Mouse (Mus musculus): Measurements from ENCODE around the gene Ccz1. TPM values are rescaled to one million over a fixed set of nuclear protein-coding genes. Genes with fewer than 3 reads are reported as not detected.
"Not testable (repeated sequence)": the region's sequence is repeated elsewhere in the genome, so short reads cannot be mapped to it uniquely, and the experiment has no call there.

Gene Ccz1
- total RNA-seq (2022) = 10 to 100 TPM; 39.1 to 44.3 (median 40.7) TPM

DNA sequence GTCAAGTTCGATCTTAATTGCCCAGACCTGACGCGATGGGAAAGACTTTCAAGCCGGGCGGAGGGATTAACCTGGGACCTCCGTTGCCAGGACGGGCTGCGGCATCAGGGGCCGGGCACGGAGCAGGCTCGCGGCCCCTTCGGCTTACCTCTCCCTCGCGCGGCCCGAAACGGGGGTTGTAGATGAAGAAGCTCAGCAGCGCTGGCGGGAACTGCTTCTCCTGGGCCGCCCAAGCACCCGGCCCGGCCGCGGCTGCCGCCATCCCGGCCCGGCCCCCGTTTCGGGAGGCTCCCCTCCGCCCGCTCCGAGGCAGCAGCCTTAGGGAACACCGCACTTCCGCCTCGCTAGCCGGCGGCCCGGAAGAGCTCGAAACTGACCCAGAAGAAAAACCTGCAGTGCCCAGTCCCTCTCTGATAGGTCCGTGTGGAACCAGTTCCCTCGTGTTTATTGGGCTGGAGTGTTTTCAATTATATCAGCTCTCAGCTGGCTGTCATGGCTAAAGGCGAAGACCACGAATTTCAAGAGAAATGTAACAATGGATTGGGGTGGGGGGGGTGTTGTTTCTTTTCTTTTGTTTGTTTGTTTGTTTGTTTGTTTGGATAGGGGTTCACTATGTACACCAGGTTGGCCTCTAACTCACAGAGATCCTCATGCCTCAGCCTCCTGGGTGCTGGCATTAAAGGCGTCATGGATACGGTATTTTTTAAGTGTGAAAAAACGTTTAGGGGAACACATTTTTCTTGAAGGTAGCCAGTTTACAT, at the start of gene Ccz1:
TSS of gene Ccz1 (minus strand) at position 327 of the 761 bp plus-strand sequence.
- peak; percentile 43 to 75 for DNase-seq (ENCODE audit: low spot score in 2 of 2)

DNA sequence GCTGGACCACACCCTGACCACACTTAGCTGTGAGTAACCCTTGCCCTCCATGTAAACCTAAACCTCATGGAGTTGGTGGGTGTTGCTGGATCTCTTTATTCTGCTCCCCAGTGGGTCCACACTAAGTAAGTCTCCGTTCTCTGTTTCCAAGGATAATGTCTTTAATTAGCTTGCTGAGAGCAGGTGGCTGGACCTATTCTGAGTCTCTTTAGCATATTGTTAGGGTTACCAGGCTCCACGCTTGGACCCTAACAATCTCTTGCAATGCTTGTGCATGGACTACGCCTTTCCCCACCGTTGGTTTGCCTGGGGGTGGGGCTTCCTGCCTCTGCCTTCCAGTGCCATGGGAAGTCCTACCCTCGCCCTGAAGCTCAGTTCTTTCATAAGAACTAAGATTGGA, 49.4 kb upstream of the Ccz1 start:
- DNase-seq (ENCODE audit: low spot score in 2 of 2) = no peak

DNA sequence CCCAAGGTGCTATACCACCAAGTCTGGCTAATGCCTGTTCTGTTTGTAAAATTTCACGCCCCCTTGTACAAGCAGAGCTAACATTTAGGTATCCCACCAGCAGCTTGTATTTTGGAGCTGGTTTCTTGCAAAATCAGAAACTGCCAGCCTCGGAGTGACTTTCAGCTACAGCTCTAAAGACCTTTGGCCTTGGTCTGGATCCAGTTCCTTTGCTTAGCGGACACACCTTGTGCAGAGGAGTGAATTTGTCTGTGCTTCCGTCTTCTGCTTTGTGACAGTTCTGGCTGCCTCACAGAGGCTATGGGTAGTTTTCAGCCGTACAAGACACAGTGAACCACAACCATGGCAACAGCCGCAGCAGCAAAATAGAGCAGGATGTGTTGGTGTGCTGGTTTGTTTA, 39.7 kb upstream of the Ccz1 start:
- no peak for DNase-seq (ENCODE audit: low spot score in 2 of 2)

DNA sequence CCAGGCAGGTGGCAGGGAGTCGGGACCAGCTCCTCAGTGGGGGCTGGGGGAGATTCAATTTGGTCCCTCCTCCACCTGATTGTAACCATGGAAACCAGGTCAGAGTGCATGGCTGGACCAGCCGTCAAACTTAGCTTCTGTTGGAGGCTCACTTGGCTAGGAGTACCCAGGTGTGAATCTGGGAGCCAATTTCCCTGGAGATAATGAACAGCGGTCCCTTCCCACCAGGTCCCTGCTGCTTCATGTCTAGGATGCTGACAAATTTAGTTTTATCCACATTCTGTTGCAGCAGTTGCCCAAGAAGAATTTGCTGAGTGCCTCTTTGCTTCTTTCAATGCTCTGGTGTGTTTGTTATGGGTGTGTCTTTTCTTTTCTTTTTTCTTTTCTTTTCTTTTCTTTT, 38.8 kb upstream of the Ccz1 start:
- DNase-seq (ENCODE audit: low spot score in 2 of 2) = no peak

DNA sequence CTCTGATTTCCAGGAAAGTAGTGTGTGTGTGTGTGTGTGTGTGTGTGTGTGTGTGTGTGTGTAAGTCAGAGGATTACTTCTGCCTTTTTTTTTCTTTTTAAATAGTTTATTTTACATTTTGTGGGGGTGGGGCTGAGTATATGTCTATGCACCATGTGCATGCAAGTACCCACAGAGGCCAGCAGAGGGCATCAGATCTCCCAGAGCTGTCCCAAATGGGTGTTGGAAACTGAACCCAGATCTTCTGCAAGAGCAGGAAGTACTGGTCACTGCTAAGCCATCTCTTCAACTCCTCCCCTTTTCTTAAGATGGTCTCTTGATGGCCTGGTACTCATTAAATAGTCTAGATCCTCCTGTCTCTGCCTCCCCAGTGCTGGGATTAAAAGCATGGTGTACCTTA, 36.6 kb upstream of the Ccz1 start:
- DNase-seq (ENCODE audit: low spot score in 2 of 2) = no peak

DNA sequence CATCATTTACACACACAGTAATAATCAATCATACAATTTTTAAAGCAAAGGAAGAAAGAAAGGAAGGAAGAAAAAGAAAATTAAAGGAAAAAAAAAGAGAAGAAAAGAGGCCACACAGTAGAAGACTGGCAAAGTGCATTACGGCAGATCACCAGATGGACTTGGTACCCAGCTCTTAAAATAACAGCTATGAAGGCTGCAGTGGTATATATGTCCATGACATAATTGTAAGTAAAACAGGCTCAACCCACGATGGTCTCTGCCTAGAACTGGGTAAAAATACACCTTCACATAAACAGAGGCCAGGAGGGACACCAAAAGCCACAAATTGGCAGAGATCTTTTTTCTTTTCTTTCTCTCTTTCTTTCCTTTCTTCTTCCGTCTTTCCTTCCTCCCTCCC, 35.2 kb upstream of the Ccz1 start:
- no peak for DNase-seq (ENCODE audit: low spot score in 2 of 2)

DNA sequence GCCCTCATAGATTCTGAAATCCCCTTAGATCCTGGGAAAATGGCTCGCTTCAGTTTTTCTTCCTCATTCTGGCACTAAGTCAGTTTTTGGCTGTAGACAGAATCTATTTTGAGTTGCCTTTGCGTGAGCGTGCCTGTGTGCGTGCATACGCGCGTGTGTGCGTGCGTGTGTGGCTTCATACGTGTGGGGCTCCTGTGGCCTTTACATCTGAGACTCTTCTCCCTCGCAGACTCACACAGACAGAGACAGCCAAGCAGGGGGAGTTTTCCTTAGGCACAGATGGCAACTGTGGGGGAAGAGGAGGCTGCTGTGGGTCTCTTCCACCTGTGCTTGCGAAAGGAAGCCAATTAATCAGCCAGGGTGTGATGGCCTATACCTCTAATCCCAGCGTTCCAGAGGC, 32.6 kb upstream of the Ccz1 start:
- peak in 1 of 2 experiments; percentile 77 for DNase-seq (ENCODE audit: low spot score in 2 of 2)

DNA sequence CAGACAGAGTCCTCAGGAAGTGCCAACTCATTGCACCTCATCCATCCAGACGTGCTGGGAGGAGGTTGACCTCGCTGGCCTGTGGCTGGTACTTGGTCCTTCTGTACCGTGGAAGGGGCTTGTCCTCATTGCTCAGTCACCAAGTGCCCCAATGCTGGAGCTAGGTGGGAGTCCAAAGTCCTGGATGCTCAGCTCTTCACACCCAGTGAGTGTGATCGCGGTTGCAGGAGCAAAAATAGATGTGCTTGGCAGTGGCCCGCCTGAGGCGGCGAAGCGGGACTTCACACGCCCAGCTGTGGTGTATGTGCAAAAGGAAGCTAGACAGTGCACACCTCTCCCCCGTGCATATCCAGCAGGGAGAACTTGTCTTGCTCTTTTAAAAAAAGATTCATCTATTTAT, 28.5 kb upstream of the Ccz1 start:
- peak in 1 of 2 experiments; percentile 59 for DNase-seq (ENCODE audit: low spot score in 2 of 2)

DNA sequence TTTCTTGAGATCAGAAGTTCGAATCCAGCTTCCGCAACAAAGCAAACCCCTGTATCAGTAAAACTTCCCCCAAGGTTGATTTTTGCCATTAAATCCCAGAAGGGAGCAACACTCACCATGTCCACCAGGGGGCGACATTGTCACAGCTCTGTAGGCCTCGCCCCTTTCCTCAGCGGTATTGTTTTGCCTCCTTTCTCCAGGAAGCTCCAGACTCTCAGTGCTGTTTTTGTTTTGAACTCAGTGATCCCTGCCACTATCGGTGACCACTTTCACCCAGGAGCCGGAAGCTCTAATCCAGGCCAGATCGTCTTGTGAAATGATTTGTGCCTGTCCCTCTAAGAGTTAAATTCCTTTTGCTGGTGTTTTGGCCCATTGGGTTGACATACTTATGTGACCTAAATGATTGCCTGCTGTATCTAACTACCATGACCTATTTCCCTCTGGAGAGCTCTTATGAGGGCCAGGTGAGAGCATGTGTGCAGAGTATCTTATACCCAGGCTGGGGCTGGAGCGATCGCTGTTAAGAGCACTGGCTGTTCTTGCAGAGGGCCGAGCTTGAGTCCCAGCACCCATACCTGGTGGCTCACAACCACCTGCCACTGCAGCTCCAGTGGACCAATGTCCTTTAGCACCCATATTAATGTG, 26.2 kb upstream of the Ccz1 start:
- peak in 1 of 2 experiments; percentile 76 for DNase-seq (ENCODE audit: low spot score in 2 of 2)

DNA sequence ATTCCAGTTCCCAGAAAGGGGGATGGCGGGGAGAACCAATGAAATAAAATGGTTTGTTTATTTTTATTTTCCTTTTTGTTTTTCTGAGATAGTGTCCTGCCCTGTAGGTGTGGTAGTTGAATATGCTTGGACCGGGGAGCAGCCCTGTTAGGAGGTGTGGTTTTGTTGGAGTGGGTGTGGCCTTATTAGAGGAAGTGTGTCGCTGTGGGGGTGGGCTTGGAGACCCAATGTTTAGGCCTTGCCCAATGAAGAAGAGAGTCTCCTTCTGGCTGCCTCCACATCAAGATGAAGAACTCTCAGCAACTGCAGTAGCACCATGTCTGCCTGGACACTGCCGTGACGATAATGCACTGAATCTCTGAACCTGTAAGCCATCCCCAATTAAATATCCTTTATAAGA, 25.2 kb upstream of the Ccz1 start:
- DNase-seq (ENCODE audit: low spot score in 2 of 2) = no peak

DNA sequence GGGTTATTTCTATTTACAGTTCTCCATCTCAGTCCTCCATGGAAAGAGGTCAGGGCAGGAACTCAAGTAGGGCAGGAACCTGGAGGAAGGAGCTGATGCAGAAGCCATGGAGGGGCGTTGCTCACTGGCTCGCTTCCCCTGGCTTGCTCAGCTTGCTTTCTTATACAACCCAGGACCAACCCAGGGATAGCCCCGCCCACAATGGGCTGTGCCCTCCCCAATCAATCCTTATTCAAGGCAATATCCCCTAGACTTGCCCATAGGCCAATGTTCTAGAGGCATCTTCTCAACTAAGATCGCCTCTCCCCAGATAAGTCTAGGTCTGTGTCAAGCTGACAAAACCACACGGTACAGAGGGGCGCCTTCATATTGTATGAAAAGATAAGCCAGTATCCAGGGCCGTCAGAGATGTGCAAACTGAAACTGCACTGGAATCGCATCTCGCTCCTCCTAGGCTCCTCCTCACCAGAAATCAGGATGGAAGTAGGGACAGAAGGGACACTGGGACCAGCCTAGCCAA, 24.5 kb upstream of the Ccz1 start:
- no peak for DNase-seq (ENCODE audit: low spot score in 2 of 2)

DNA sequence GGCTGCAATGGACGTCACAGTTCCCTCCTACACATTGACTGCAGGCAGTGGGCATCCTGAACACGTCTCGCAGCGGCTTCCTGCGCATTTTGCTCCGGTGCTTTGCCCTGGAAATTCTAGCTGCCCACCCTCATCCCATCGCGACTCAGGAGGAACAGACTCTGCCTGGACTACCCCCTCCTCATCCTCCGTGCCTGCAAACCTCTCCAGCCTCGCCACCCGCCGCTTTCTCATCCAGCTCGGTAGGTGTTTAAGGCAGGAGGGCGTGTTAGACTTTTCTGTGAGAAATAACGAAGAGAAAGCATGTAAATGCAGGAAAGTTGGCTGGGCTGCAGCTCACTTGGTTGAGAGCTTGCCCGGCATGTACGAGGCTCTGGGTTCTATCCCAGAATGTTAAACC, 22.3 kb upstream of the Ccz1 start:
- no peak for DNase-seq (ENCODE audit: low spot score in 2 of 2)

DNA sequence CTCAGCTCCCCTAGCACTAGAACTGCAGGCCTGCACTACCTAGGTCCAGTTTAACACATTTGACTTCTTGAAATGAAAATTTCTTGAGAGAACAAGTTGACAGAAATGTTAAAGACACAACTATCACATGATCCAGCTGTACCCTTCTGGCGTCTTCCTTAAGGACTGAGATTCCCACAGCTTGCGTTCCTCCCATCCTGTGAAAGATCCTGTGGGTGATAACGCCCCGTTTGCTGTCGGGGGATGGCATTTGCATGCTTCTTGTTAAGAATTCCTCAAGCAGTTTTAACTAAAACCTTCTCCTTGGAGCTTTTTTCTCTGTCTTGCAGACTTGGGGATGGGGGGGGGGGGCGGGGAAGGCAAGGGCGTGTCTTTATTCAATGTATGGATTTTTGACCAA, 19.9 kb upstream of the Ccz1 start:
- DNase-seq (ENCODE audit: low spot score in 2 of 2) = no peak

DNA sequence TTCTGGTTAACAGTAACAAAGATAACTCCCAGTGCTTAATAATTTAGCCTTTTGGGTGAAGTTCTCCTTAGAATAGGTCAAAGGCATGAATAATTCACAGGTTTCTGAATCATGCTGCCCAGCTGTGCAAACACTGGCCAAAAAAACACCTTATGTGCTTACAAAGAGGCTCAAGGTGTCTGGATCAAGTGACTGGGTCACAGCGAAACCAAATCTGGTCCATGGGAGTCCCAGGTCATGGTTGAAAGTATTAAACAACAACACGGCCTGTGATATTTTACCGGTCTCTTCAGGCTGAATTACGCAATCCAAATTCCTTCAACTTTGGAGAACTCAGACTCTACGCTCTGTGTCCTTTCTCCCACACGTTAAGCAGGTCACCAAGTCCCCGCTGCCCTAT, 17.8 kb upstream of the Ccz1 start:
- DNase-seq (ENCODE audit: low spot score in 2 of 2) = no peak

DNA sequence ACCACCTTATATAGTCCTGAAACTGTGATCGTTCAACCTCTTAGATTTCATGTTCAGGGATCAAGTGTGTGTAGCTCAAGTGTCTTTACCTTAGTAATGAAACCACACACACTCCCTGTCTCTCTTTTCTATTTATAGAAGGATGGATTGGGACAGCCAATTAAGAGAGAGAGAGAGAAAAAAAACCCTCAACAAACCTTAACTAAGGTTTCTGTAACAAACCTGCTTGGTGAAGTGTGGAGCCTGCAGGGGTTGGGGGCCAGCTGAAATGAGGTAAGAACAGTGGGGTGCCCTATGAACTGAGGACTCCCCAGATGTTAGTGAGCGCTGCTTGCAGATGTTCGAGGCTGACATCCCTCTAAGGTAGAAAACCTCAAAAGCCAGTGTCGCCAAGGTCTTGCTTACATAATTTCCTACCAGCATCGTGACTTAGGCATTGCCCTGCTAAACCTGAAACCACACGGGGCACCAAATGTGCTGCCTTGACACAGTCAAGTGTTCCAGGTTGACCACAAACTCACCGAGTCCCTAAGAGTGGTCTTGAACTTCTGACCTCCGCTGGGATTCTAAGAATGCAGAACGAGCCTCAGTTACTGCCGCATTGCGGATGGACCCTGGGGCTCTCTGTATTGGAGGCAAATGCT, 12.1 kb upstream of the Ccz1 start, which contains the start of gene Ocm:
TSS of gene Ocm (minus strand) at position 51 of the 644 bp plus-strand sequence.
- DNase-seq (ENCODE audit: low spot score in 2 of 2) = no peak

DNA sequence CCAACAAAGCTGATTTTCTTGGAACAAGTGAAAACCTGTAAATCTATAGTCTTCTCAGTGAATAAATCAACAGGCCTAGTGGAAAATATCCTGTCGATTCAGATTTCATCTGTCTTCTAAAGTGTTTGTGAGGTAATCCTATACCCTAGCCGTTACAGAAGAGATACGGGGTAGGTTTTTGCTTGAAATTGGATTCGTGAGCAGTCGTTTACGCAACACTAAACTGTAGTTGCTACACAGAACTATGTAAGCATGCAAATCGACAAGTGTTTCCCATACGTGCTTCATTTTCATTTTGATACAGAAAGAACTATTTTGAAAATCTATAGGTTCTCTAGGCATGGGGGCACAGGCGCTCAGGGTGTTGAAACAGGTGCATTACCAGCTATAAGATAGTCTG, 1.2 kb upstream of the Ccz1 start:
- DNase-seq (ENCODE audit: low spot score in 2 of 2) = no peak

DNA sequence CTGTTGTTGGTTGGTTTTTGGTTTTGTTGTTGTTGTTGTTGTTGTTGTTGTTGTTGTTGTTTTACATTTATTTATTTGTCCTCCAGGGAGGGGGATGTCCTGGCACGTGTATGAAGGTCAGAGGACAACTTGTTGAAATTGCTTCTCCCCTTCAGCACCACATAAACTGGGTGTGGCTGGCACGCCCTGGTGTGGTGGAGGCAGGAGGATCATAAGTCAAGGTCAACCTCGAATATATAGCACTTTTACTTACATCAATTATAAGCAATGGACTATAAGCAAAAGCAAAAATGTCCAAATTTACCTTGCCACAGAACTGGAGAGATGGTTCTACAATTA, 604 bp upstream of the Ccz1 start:
- DNase-seq (ENCODE audit: low spot score in 2 of 2) = no peak

DNA sequence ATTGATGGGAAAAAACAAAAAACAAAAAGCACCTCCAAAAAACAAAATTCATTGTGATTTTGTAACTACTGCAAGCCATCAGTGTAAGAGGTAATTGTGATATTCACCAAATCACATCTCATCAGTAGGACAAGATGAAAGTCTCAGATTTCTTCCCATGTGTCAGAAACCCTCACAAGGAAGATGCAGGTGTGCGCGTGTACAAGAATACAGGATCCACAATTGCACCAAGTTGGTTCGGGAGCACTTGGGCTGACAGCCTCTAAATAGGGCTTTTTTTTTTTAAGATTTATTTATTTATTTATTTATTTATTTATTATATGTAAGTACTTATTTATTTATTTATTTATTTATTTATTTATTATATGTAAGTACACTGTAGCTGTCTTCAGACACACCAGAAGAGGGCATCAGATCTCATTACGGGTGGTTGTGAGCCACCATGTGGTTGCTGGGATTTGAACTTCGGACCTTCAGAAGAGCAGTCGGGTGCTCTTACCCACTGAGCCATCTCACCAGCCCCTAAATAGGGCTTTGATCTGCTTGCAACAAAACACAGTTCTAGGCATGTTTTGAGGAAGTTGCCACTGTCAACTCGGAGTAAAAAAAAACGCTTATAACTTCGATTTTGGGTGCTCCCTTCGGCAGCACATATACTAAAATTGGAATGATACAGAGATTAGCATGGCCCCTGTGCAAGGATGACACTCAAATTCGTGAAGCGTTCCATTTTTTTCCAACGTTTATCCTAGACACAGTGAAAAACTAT, 1.1 kb downstream of the Ccz1 start:
- not testable (repeated sequence) for DNase-seq (ENCODE audit: low spot score in 2 of 2)

DNA sequence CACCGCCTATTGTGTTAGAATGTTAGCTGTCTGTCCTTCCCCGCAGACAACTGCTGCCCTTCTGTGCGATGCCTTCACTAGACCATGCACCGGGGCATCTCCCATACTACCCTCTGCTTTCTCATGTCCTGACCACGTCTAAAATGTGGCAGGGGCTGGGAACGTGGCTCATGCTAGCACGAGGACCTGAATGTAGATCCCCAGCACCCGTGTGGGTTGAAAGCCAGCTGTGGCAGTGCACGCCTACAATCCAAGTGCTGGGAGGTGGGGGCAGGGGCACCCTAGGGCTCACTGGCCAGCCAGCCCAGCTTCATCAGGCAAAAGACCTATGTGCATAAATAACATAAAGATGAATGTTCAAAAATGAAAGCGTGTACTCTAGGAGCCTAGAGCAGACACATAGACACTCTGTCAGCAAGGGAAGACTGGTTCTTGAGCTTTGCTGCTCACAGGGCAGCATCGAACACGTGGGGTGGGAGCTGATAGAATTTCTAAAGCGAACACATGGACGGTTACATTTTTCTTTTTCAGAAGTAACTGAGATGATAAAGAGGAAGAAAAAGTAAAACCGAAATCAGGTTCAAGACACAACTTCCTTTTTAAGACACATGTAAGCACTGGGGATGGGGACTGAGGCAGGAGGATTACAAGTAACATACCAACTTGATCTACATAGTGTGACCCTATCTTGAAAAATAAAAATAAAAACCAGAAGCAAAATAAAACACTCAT, 12.1 kb downstream of the Ccz1 start:
- DNase-seq (ENCODE audit: low spot score in 2 of 2) = no peak

DNA sequence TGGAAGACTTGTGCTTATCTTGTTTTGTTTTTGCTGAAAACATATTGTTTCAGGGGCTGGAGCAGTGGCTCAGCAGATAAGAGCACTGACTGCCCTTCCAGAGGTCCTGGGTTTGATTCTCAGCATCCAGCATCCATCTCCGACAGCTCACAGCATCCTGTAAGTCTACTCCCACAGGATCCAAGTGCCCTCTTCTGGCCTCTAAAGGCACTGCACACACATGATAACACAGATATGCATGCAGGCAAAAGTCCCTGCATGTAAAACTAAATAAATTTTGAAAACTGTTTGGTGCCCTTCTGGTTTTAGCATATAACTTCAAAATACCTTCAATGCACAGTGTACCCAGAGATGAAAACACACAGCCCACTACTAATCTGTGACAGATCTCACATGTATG, 15.3 kb downstream of the Ccz1 start:
- DNase-seq (ENCODE audit: low spot score in 2 of 2) = no peak

Data from left cerebral cortex, adult 8-10 months (tissue).